Mouse (Mus musculus) lung, embryonic 14.5 days (tissue): Measurements from ENCODE around the gene Hhatl. TPM values are rescaled to one million over a fixed set of nuclear protein-coding genes. Genes with fewer than 3 reads are reported as not detected.

Experiments used
- ATAC-seq: fragments of 200-750 bp; cut with Nextera tagmentation; 2 replicates; pipeline ENCODE4 v1.8.0; 2017; ENCODE audit warnings: mild to moderate bottlenecking, moderate TSS enrichment, moderate library complexity; ENCODE audit not compliant: insufficient read depth
- DNase-seq: peaks from one replicate; pipeline ENCODE4 v3.0.0-alpha.2; 2015
- H3K27ac ChIP-seq: fragments of 300-500 bp; sonication (generic); 2 replicates; pipeline ENCODE4 v1.5.1; 2014; ENCODE audit warnings: low read depth, mild to moderate bottlenecking, moderate library complexity
- H3K27me3 ChIP-seq: fragments of 300-500 bp; sonication (generic); 2 replicates; pipeline ENCODE4 v1.6.1; 2014; ENCODE audit warnings: low read length, control low read depth; ENCODE audit not compliant: insufficient read depth
- H3K36me3 ChIP-seq: fragments of 300-500 bp; sonication (generic); 2 replicates; pipeline ENCODE4 v1.6.1; 2014; ENCODE audit warnings: control low read depth; ENCODE audit not compliant: insufficient read depth
- H3K4me1 ChIP-seq: fragments of 300-500 bp; sonication (generic); 2 replicates; pipeline ENCODE4 v1.6.1; 2014; ENCODE audit warnings: antibody characterized with exemption, control low read depth; ENCODE audit not compliant: insufficient read depth
- H3K4me2 ChIP-seq: fragments of 300-500 bp; sonication (generic); 2 replicates; pipeline ENCODE4 v1.6.1; 2014; ENCODE audit warnings: mild to moderate bottlenecking
- H3K4me3 ChIP-seq: fragments of 300-500 bp; sonication (generic); 2 replicates; pipeline ENCODE4 v1.5.1; 2014; ENCODE audit warnings: low read depth, low read length
- H3K9ac ChIP-seq: fragments of 300-500 bp; sonication (generic); 2 replicates; pipeline ENCODE4 v1.6.1; 2014
- H3K9me3 ChIP-seq: fragments of 300-500 bp; sonication (generic); 2 replicates; pipeline ENCODE4 v1.6.1; 2016; ENCODE audit warnings: low read depth, low read length, control low read depth
- CTCF ChIP-seq: IDR thresholded peaks from 2 replicates; pipeline ENCODE4 v1.5.1; 2016; ENCODE audit warnings: antibody characterized with exemption, low read depth
- WGBS: fragments of 180-500 bp; shearing (Covaris S2); extraction: QIAGEN DNeasy Blood & Tissue Kit; methylation state at CpG from one replicate; pipeline ENCODE4 v1.1.7; 2014; 5-methylcytosine and 5-hydroxymethylcytosine counted together
- polyA plus RNA-seq: library from polyadenylated mRNA; unstranded; fragments of >200 nt; fragmentation: Nextera tagmentation; extraction: Ambion mirVana; gene quantifications from 2 replicates; pipeline ENCODE4 v1.2.1, GENCODE M21; 2014

Gene Hhatl
- polyA plus RNA-seq, 1 experiment from 2014 or later: 0.34 TPM

GRCm38 (mm10) chr9:121807546-121807945 lies 15.2 kb upstream of the Hhatl start:
- 58% methylated on average over 1 of the region's 1 CpGs for WGBS
- DNase-seq: no peak
- Histone ChIP-seq H3K9ac (no peak overlapping the region), H3K9me3 (no peaks in the 10 kb centered on the region), H3K36me3 (no peaks in the 10 kb centered on the region), H3K4me3 (no peak overlapping the region), H3K4me1 (peaks cover 3% of the 10 kb centered on the region; the same call in 1 of the 2 replicates), H3K27me3 (no peaks in the 10 kb centered on the region), H3K27ac (no peak overlapping the region), H3K4me2 (no peak overlapping the region)
- ATAC-seq: no peak
- no peak for TF ChIP-seq CTCF

GRCm38 (mm10) chr9:121802747-121803146 lies 10.4 kb upstream of the Hhatl start:
- Histone ChIP-seq H3K4me1 (no peaks in the 10 kb centered on the region), H3K36me3 (no peaks in the 10 kb centered on the region), H3K9ac (no peak overlapping the region), H3K27me3 (no peaks in the 10 kb centered on the region), H3K9me3 (no peaks in the 10 kb centered on the region), H3K4me2 (no peak overlapping the region), H3K27ac (no peak overlapping the region), H3K4me3 (no peak overlapping the region)
- DNase-seq (no peak), ATAC-seq (no peak)
- 47% methylated on average over 7 of the region's 7 CpGs for WGBS
- TF ChIP-seq CTCF: no peak

GRCm38 (mm10) chr9:121798887-121799520 lies 6.7 kb upstream of the Hhatl start:
- Histone ChIP-seq H3K4me3 (no peak overlapping the region), H3K4me2 (no peak overlapping the region), H3K4me1 (no peaks in the 10 kb centered on the region), H3K27ac (no peak overlapping the region), H3K9ac (no peak overlapping the region), H3K9me3 (no peaks in the 10 kb centered on the region), H3K36me3 (no peaks in the 10 kb centered on the region), H3K27me3 (no peaks in the 10 kb centered on the region)
- 48% methylated on average over 6 of the region's 6 CpGs for WGBS
- ATAC-seq: no peak
- no peak for DNase-seq
- TF ChIP-seq CTCF: no peak

GRCm38 (mm10) chr9:121797722-121798121 lies 5.4 kb upstream of the Hhatl start:
- WGBS: 13% methylated on average over 12 of the region's 12 CpGs
- DNase-seq: peak; percentile 70
- peak; percentile 68; the same call in 1 of the 2 replicates for ATAC-seq

GRCm38 (mm10) chr9:121794972-121795539 lies 2.7 kb upstream of the Hhatl start:
- no peaks in the 10 kb centered on the region for H3K27me3 ChIP-seq
- H3K4me1 ChIP-seq: no peaks in the 10 kb centered on the region
- no peak overlapping the region for H3K4me3 ChIP-seq
- H3K36me3 ChIP-seq: no peaks in the 10 kb centered on the region
- no peak overlapping the region for H3K9ac ChIP-seq
- ATAC-seq (no peak), DNase-seq (no peak)
- WGBS: 38% methylated on average over 1 of the region's 1 CpGs
- no peak for TF ChIP-seq CTCF
- no peak overlapping the region for H3K27ac ChIP-seq
- no peak overlapping the region for H3K4me2 ChIP-seq
- no peaks in the 10 kb centered on the region for H3K9me3 ChIP-seq

More at GRCm38 (mm10) chr9:121797722-121798121, 5.4 kb upstream of the Hhatl start:
- Histone ChIP-seq H3K9ac (no peak overlapping the region), H3K4me1 (no peaks in the 10 kb centered on the region), H3K27ac (no peak overlapping the region), H3K4me2 (0 out of 2 replicates have a peak overlapping the region, but pooled peaks have one; percentile 10), H3K4me3 (no peak overlapping the region), H3K36me3 (no peaks in the 10 kb centered on the region), H3K9me3 (no peaks in the 10 kb centered on the region), H3K27me3 (no peaks in the 10 kb centered on the region)
- no peak for TF ChIP-seq CTCF

GRCm38 (mm10) chr9:121791206-121791605 lies 1.1 kb downstream of the Hhatl start:
- TF ChIP-seq CTCF: no peak
- ATAC-seq: peak; percentile 53; the same call in 1 of the 2 replicates
- 19% methylated on average over 5 of the region's 5 CpGs for WGBS
- Histone ChIP-seq H3K27ac (no peak overlapping the region), H3K9ac (no peak overlapping the region), H3K4me2 (no peak overlapping the region), H3K36me3 (no peaks in the 10 kb centered on the region), H3K4me1 (no peaks in the 10 kb centered on the region), H3K27me3 (no peaks in the 10 kb centered on the region), H3K4me3 (no peak overlapping the region), H3K9me3 (no peaks in the 10 kb centered on the region)
- peak; percentile 83 for DNase-seq

GRCm38 (mm10) chr9:121786359-121786758 lies 5.9 kb downstream of the Hhatl start:
- Histone ChIP-seq H3K4me2 (no peak overlapping the region), H3K27me3 (no peaks in the 10 kb centered on the region), H3K9me3 (no peaks in the 10 kb centered on the region), H3K4me3 (no peak overlapping the region), H3K27ac (no peak overlapping the region), H3K9ac (no peak overlapping the region), H3K4me1 (no peaks in the 10 kb centered on the region), H3K36me3 (no peaks in the 10 kb centered on the region)
- DNase-seq (no peak), ATAC-seq (no peak)
- WGBS: 64% methylated on average over 2 of the region's 2 CpGs
- TF ChIP-seq CTCF: no peak
